Mouse (Mus musculus) C2C12 (cell line): ENCODE results near the gene Pacs2.

Experiments used
- CEBPB ChIP-seq: IDR thresholded peaks from one replicate; pipeline ENCODE4 v1.6.1; 2011; ENCODE audit warnings: low read depth, mild to moderate bottlenecking, control low read depth, moderate library complexity
- CTCF ChIP-seq: IDR thresholded peaks from one replicate; pipeline ENCODE4 v1.5.1; 2011; ENCODE audit not compliant: control insufficient read depth, insufficient read depth, insufficient read length
- FOSL1 ChIP-seq: IDR thresholded peaks from one replicate; pipeline ENCODE4 v1.8.0; 2011; ENCODE audit warnings: mild to moderate bottlenecking, low read length; ENCODE audit not compliant: poor library complexity, insufficient read depth, severe bottlenecking
- MAX ChIP-seq: IDR thresholded peaks from one replicate; pipeline ENCODE4 v1.6.1; 2011; ENCODE audit warnings: mild to moderate bottlenecking, control low read depth
- MYOD1 ChIP-seq: IDR thresholded peaks from one replicate; pipeline ENCODE4 v1.6.1; 2011; ENCODE audit warnings: low read depth; ENCODE audit not compliant: control insufficient read depth, insufficient read length
- MYOG ChIP-seq: IDR thresholded peaks from one replicate; pipeline ENCODE4 v1.6.1; 2011; ENCODE audit not compliant: control insufficient read depth, insufficient read length; ENCODE audit errors: extremely low read depth
- USF1 ChIP-seq: IDR thresholded peaks from one replicate; pipeline ENCODE4 v1.6.1; 2011; ENCODE audit warnings: low read depth, mild to moderate bottlenecking, control low read depth, moderate library complexity

DNA sequence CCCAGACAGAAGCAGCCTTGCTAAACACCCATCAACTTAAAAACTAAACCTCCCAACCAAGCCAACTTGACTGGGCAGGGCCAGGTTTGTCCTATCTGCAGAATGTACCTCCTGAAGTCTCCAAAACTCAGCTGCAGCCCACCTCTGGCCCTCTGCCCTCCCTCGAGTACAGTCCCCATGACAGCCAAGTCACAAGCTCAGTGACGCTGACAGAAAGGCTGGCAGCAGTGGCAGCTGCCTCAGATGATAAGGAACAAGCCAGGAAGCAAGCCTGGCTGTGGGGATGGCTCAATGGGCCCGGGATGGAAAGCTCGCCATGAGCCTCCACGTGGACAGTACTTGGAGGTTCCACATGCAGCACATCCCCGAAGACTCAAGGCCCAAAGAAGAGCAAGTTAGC lies 44.7 kb upstream of the Pacs2 start:
- TF ChIP-seq USF1, result no peak
- TF ChIP-seq CTCF, result no peak
- TF ChIP-seq CEBPB, result no peak
- no peak for TF ChIP-seq FOSL1
- TF ChIP-seq MYOG, result no peak
- no peak for TF ChIP-seq MYOD1
- TF ChIP-seq MAX, result no peak
